Mouse (Mus musculus): ENCODE measurements at regions not wholly inside any gene's neighbourhood (a gene's known extent, or its start where the extent isn't known, plus 50 kb on each side); places are given as distances from the start of the nearest gene placed in this dataset.

- TF ChIP-seq CTCF (IDR thresholded peaks at IDR 0.05; ENCODE audit: borderline replicate concordance, extremely low read depth, insufficient read depth, insufficient read length) = no peak
- no peak for TF ChIP-seq POLR2A (IDR thresholded peaks at IDR 0.05; ENCODE audit: borderline replicate concordance, extremely low read depth, insufficient read depth, insufficient read length, poor library complexity, severe bottlenecking)
Observed at GRCm38 (mm10) chr2:61177801-61178200, 214.8 kb upstream of the Rbms1 start.
